Mouse (Mus musculus) intestine, embryonic 15.5 days (tissue): ENCODE data around the gene Glce. TPM values are rescaled to one million over a fixed set of nuclear protein-coding genes. Genes with fewer than 3 reads are reported as not detected.

Experiments used
- ATAC-seq: fragments of 200-750 bp; cut with Nextera tagmentation; 2 replicates; pipeline ENCODE4 v1.8.0; 2017; ENCODE audit warnings: moderate TSS enrichment, moderate library complexity
- H3K27ac ChIP-seq: fragments of 300-500 bp; sonication (generic); 2 replicates; pipeline ENCODE4 v1.5.1; 2015; ENCODE audit warnings: mild to moderate bottlenecking, inconsistent platforms
- H3K27me3 ChIP-seq: fragments of 300-500 bp; sonication (generic); replicated peaks from 2 replicates; pipeline ENCODE4 v1.6.1; 2015; ENCODE audit warnings: inconsistent platforms
- H3K36me3 ChIP-seq: fragments of 300-500 bp; sonication (generic); 2 replicates; pipeline ENCODE4 v1.6.1; 2015; ENCODE audit warnings: inconsistent platforms
- H3K4me1 ChIP-seq: fragments of 300-500 bp; sonication (generic); replicated peaks from 2 replicates; pipeline ENCODE4 v1.6.1; 2015; ENCODE audit warnings: inconsistent platforms
- H3K4me2 ChIP-seq: fragments of 300-500 bp; sonication (generic); replicated peaks from 2 replicates; pipeline ENCODE4 v1.6.1; 2015; ENCODE audit warnings: mild to moderate bottlenecking, inconsistent platforms
- H3K4me3 ChIP-seq: fragments of 300-500 bp; sonication (generic); replicated peaks from 2 replicates; pipeline ENCODE4 v1.5.1; 2015; ENCODE audit warnings: inconsistent platforms
- H3K9ac ChIP-seq: fragments of 300-500 bp; sonication (generic); 2 replicates; pipeline ENCODE4 v1.6.1; 2015; ENCODE audit warnings: inconsistent platforms
- H3K9me3 ChIP-seq: fragments of 300-500 bp; sonication (generic); 2 replicates; pipeline ENCODE4 v1.6.1; 2016; ENCODE audit warnings: inconsistent platforms
- WGBS: fragments of 180-500 bp; shearing (Covaris S2); methylation state at CpG from one replicate; pipeline ENCODE4 v1.1.7; 2015; 5-methylcytosine and 5-hydroxymethylcytosine counted together
- polyA plus RNA-seq: library from polyadenylated mRNA; unstranded; fragments of >200 nt; fragmentation: Nextera tagmentation; extraction: Ambion mirVana; gene quantifications from 2 replicates; pipeline ENCODE4 v1.2.1, GENCODE M21; 2015

The Glce gene
- polyA plus RNA-seq, 1 experiment from 2014 or later: 20.8 TPM

GRCm38 (mm10) chr9:62118754-62119153, 3.7 kb downstream of the Glce start:
- no peak overlapping the region for H3K9ac ChIP-seq
- ATAC-seq: no peak
- no peak overlapping the region for H3K4me2 ChIP-seq
- H3K36me3 ChIP-seq: no peaks in the 10 kb centered on the region
- no peak overlapping the region for H3K27ac ChIP-seq
- H3K4me3 ChIP-seq: no peak overlapping the region
- H3K4me1 ChIP-seq: peaks cover 2% of the 10 kb centered on the region; the same call in 1 of the 2 replicates
- H3K27me3 ChIP-seq: no peaks in the 10 kb centered on the region
- WGBS: 61% methylated on average over 3 of the region's 3 CpGs
- no peaks in the 10 kb centered on the region for H3K9me3 ChIP-seq

- no peaks in the 10 kb centered on the region for H3K27me3 ChIP-seq
- no peak overlapping the region for H3K4me2 ChIP-seq
- ATAC-seq: no peak
- H3K9me3 ChIP-seq: no peaks in the 10 kb centered on the region
- no peak overlapping the region for H3K27ac ChIP-seq
- no peak overlapping the region for H3K9ac ChIP-seq
- H3K36me3 ChIP-seq: no peaks in the 10 kb centered on the region
- no peaks in the 10 kb centered on the region for H3K4me1 ChIP-seq
- H3K4me3 ChIP-seq: no peak overlapping the region
- 89% methylated on average over 3 of the region's 3 CpGs for WGBS
Measured at GRCm38 (mm10) chr9:62115826-62116225, 6.6 kb downstream of the Glce start.

GRCm38 (mm10) chr9:62096603-62097002, 25.9 kb downstream of the Glce start:
- ATAC-seq: no peak
- Histone ChIP-seq H3K27me3 (no peaks in the 10 kb centered on the region), H3K4me1 (no peaks in the 10 kb centered on the region), H3K36me3 (no peaks in the 10 kb centered on the region), H3K4me2 (no peak overlapping the region), H3K9ac (no peak overlapping the region), H3K9me3 (no peaks in the 10 kb centered on the region), H3K27ac (no peak overlapping the region), H3K4me3 (no peak overlapping the region)
- 70% methylated on average over 1 of the region's 1 CpGs for WGBS

- no peaks in the 10 kb centered on the region for H3K9me3 ChIP-seq
- H3K9ac ChIP-seq: no peak overlapping the region
- H3K4me1 ChIP-seq: no peaks in the 10 kb centered on the region
- WGBS: 86% methylated on average over 5 of the region's 5 CpGs
- no peaks in the 10 kb centered on the region for H3K27me3 ChIP-seq
- H3K27ac ChIP-seq: no peak overlapping the region
- ATAC-seq: no peak
- no peak overlapping the region for H3K4me2 ChIP-seq
- no peak overlapping the region for H3K4me3 ChIP-seq
- no peaks in the 10 kb centered on the region for H3K36me3 ChIP-seq
Measured at GRCm38 (mm10) chr9:62091604-62092003, 30.9 kb downstream of the Glce start.

GRCm38 (mm10) chr9:62085548-62085947, 36.9 kb downstream of the Glce start:
- H3K4me1 ChIP-seq: no peaks in the 10 kb centered on the region
- no peak overlapping the region for H3K4me2 ChIP-seq
- WGBS: 93% methylated on average over 2 of the region's 2 CpGs
- H3K9ac ChIP-seq: no peak overlapping the region
- no peak overlapping the region for H3K27ac ChIP-seq
- no peaks in the 10 kb centered on the region for H3K27me3 ChIP-seq
- no peaks in the 10 kb centered on the region for H3K36me3 ChIP-seq
- ATAC-seq: no peak
- H3K4me3 ChIP-seq: no peak overlapping the region
- H3K9me3 ChIP-seq: no peaks in the 10 kb centered on the region

GRCm38 (mm10) chr9:62084896-62085295, 37.6 kb downstream of the Glce start:
- WGBS: 94% methylated on average over 4 of the region's 4 CpGs

GRCm38 (mm10) chr9:62082986-62083385, 39.5 kb downstream of the Glce start:
- WGBS: 53% methylated on average over 2 of the region's 2 CpGs
- Histone ChIP-seq H3K27ac (no peak overlapping the region), H3K36me3 (no peaks in the 10 kb centered on the region), H3K27me3 (no peaks in the 10 kb centered on the region), H3K9me3 (no peaks in the 10 kb centered on the region), H3K9ac (no peak overlapping the region), H3K4me2 (no peak overlapping the region), H3K4me3 (no peak overlapping the region), H3K4me1 (no peaks in the 10 kb centered on the region)
- no peak for ATAC-seq

More at GRCm38 (mm10) chr9:62084896-62085295, 37.6 kb downstream of the Glce start:
- ATAC-seq: no peak
- no peaks in the 10 kb centered on the region for H3K27me3 ChIP-seq
- no peak overlapping the region for H3K4me2 ChIP-seq
- no peak overlapping the region for H3K4me3 ChIP-seq
- no peak overlapping the region for H3K9ac ChIP-seq
- H3K9me3 ChIP-seq: no peaks in the 10 kb centered on the region
- H3K36me3 ChIP-seq: no peaks in the 10 kb centered on the region
- no peak overlapping the region for H3K27ac ChIP-seq
- H3K4me1 ChIP-seq: no peaks in the 10 kb centered on the region

- no peak overlapping the region for H3K4me2 ChIP-seq
- no peak overlapping the region for H3K4me3 ChIP-seq
- H3K27ac ChIP-seq: no peak overlapping the region
- no peak overlapping the region for H3K9ac ChIP-seq
- H3K9me3 ChIP-seq: no peaks in the 10 kb centered on the region
- H3K36me3 ChIP-seq: no peaks in the 10 kb centered on the region
- H3K4me1 ChIP-seq: no peaks in the 10 kb centered on the region
- H3K27me3 ChIP-seq: no peaks in the 10 kb centered on the region
- 68% methylated on average over 3 of the region's 3 CpGs for WGBS
- no peak for ATAC-seq
Measured at GRCm38 (mm10) chr9:62081542-62081941, 40.9 kb downstream of the Glce start.

GRCm38 (mm10) chr9:62080028-62080760, 42.3 kb downstream of the Glce start:
- no peaks in the 10 kb centered on the region for H3K27me3 ChIP-seq
- H3K4me2 ChIP-seq: no peak overlapping the region
- H3K36me3 ChIP-seq: no peaks in the 10 kb centered on the region
- no peak overlapping the region for H3K4me3 ChIP-seq
- no peaks in the 10 kb centered on the region for H3K4me1 ChIP-seq
- H3K9me3 ChIP-seq: no peaks in the 10 kb centered on the region
- H3K9ac ChIP-seq: no peak overlapping the region
- ATAC-seq: no peak
- no peak overlapping the region for H3K27ac ChIP-seq

GRCm38 (mm10) chr9:62062234-62062633, 60.2 kb downstream of the Glce start:
- WGBS: 84% methylated on average over 3 of the region's 3 CpGs
- no peak overlapping the region for H3K27ac ChIP-seq
- no peak overlapping the region for H3K4me3 ChIP-seq
- H3K9me3 ChIP-seq: no peaks in the 10 kb centered on the region
- no peak overlapping the region for H3K4me2 ChIP-seq
- H3K4me1 ChIP-seq: no peaks in the 10 kb centered on the region
- H3K36me3 ChIP-seq: no peaks in the 10 kb centered on the region
- no peak for ATAC-seq
- no peaks in the 10 kb centered on the region for H3K27me3 ChIP-seq
- no peak overlapping the region for H3K9ac ChIP-seq

GRCm38 (mm10) chr9:62060431-62060830, 62.0 kb downstream of the Glce start:
- Histone ChIP-seq H3K9ac (no peak overlapping the region), H3K27me3 (no peaks in the 10 kb centered on the region), H3K27ac (no peak overlapping the region), H3K4me1 (no peaks in the 10 kb centered on the region), H3K36me3 (no peaks in the 10 kb centered on the region), H3K4me3 (no peak overlapping the region), H3K9me3 (no peaks in the 10 kb centered on the region), H3K4me2 (no peak overlapping the region)
- ATAC-seq: no peak
- 97% methylated on average over 2 of the region's 2 CpGs for WGBS

GRCm38 (mm10) chr9:62059941-62060340, 62.5 kb downstream of the Glce start:
- WGBS: 93% methylated on average over 11 of the region's 11 CpGs
- Histone ChIP-seq H3K4me3 (no peak overlapping the region), H3K9ac (no peak overlapping the region), H3K36me3 (no peaks in the 10 kb centered on the region), H3K4me2 (no peak overlapping the region), H3K27ac (no peak overlapping the region), H3K9me3 (no peaks in the 10 kb centered on the region), H3K27me3 (no peaks in the 10 kb centered on the region), H3K4me1 (no peaks in the 10 kb centered on the region)
- ATAC-seq: no peak

- H3K4me2 ChIP-seq: no peak overlapping the region
- H3K9me3 ChIP-seq: no peaks in the 10 kb centered on the region
- H3K36me3 ChIP-seq: no peaks in the 10 kb centered on the region
- H3K27ac ChIP-seq: no peak overlapping the region
- 71% methylated on average over 7 of the region's 7 CpGs for WGBS
- no peak for ATAC-seq
- no peaks in the 10 kb centered on the region for H3K27me3 ChIP-seq
- no peak overlapping the region for H3K9ac ChIP-seq
- no peak overlapping the region for H3K4me3 ChIP-seq
- no peaks in the 10 kb centered on the region for H3K4me1 ChIP-seq
Measured at GRCm38 (mm10) chr9:62057881-62058506, 64.5 kb downstream of the Glce start.
